Mouse (Mus musculus) retina, postnatal 7 days (tissue): Measurements from ENCODE around the gene Fbxo40.

Source experiments
- DNase-seq: peaks from one replicate; pipeline ENCODE4 v3.0.0-alpha.2; 2012; ENCODE audit warnings: low read depth, low spot score

Fbxo40 gene

DNA sequence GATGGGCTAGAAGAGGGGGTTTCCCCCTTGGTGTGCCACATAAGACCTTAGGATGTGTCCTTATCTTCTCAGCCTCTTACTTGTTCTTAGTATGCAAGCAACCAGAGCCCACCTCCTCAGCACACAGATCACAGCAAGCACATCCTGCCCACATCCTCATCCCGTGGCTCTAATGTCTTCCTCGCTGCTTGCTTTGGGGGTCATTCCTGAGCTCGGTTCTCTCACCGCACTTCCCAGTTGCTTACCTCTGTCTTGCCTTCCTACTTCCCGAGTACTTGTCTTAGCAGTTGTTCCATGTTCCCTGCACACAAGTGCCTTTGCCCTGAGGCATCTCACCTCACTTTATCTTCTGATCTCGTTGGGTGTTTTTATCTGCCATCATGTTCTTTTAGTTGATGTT is 68.3 kb downstream of the Fbxo40 start:
- no peak for DNase-seq

- no peak for DNase-seq
Measured at GRCm38 (mm10) chr16:36921067-36921613, 69.1 kb downstream of the Fbxo40 start.

- no peak for DNase-seq
Measured at GRCm38 (mm10) chr16:36920410-36920809, 69.9 kb downstream of the Fbxo40 start.

DNA sequence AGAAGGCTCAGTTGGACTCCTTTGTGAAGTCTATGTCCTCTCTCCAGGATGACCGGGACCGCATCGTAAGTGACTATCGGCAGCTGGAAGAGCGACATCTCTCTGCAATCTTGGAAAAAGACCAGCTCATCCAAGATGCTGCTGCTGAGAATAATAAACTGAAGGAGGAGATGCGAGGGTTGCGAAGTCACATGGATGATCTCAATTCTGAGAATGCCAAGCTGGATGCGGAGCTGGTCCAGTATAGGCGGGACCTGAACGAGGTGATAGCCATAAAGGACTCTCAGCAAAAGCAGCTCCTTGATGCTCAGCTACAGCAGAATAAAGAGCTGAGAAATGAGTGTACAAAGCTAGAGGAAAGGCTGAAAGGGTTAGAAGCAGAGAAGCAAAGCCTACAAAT is 71.8 kb downstream of the Fbxo40 start:
- DNase-seq = no peak

- DNase-seq = no peak
Measured at GRCm38 (mm10) chr16:36914195-36914594, 76.1 kb downstream of the Fbxo40 start.
